Mouse (Mus musculus) heart, embryonic 10.5 days (tissue): ENCODE data around the gene Hoxc10. TPM values are rescaled to one million over a fixed set of nuclear protein-coding genes. Genes with fewer than 3 reads are reported as not detected.

Experiments used
- DNase-seq: peaks from one replicate; pipeline ENCODE4 v3.0.0-alpha.2; 2017; ENCODE audit warnings: low spot score
- H3K27ac ChIP-seq: fragments of 300-500 bp; sonication (generic); 2 replicates; pipeline ENCODE4 v1.5.1; 2016; ENCODE audit warnings: mild to moderate bottlenecking
- H3K27me3 ChIP-seq: fragments of 300-500 bp; sonication (generic); 2 replicates; pipeline ENCODE4 v1.6.1; 2016; ENCODE audit warnings: mild to moderate bottlenecking; ENCODE audit not compliant: poor library complexity, insufficient read depth, severe bottlenecking
- H3K36me3 ChIP-seq: fragments of 300-500 bp; sonication (generic); 2 replicates; pipeline ENCODE4 v1.6.1; 2016; ENCODE audit warnings: mild to moderate bottlenecking, moderate library complexity
- H3K4me1 ChIP-seq: fragments of 300-500 bp; sonication (generic); 2 replicates; pipeline ENCODE4 v1.6.1; 2016; ENCODE audit warnings: mild to moderate bottlenecking
- H3K4me3 ChIP-seq: fragments of 300-500 bp; sonication (generic); 2 replicates; pipeline ENCODE4 v1.5.1; 2016; ENCODE audit warnings: mild to moderate bottlenecking, moderate library complexity
- H3K9me3 ChIP-seq: fragments of 300-500 bp; sonication (generic); 2 replicates; pipeline ENCODE4 v1.6.1; 2016; ENCODE audit warnings: mild to moderate bottlenecking, moderate library complexity
- WGBS: fragments of 180-500 bp; shearing (Covaris S2); methylation state at CpG from one replicate; pipeline ENCODE4 v1.1.7; 2016; 5-methylcytosine and 5-hydroxymethylcytosine counted together
- polyA plus RNA-seq: library from polyadenylated mRNA; unstranded; fragments of >200 nt; fragmentation: Nextera tagmentation; extraction: Ambion mirVana; gene quantifications from 2 replicates; pipeline ENCODE4 v1.2.1, GENCODE M21; 2016

Gene Hoxc10
- 0.07 and 0.62 TPM in 2 replicates for polyA plus RNA-seq

DNA sequence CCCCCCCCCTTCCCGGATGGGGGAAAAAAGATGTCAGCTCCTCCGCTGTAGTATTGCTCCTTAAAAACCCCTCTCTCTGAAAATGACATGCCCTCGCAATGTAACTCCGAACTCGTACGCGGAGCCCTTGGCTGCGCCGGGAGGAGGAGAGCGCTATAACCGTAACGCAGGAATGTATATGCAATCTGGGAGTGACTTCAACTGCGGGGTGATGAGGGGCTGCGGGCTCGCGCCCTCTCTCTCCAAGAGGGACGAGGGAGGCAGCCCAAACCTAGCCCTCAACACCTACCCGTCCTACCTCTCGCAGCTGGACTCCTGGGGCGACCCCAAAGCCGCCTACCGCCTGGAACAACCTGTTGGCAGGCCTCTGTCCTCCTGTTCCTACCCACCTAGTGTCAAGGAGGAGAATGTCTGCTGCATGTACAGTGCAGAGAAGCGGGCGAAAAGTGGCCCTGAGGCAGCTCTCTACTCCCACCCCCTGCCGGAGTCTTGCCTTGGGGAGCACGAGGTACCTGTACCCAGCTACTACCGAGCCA, at the start of gene Hoxc10:
TSS of gene Hoxc10 (plus strand) at position 21 of the 536 bp plus-strand sequence.
- no peaks in the 10 kb centered on the region; the same call in 1 of the 2 replicates for H3K4me1 ChIP-seq
- H3K36me3 ChIP-seq = no peaks in the 10 kb centered on the region
- no peaks in the 10 kb centered on the region for H3K9me3 ChIP-seq
- H3K27ac ChIP-seq = no peak within 1 kb of the TSS
- no peak for DNase-seq
- H3K4me3 ChIP-seq = peak within 1 kb of the TSS; percentile 43
- H3K27me3 ChIP-seq = peaks cover 100% of the 10 kb centered on the region
- WGBS = 3% methylated on average over 27 of the region's 27 CpGs

DNA sequence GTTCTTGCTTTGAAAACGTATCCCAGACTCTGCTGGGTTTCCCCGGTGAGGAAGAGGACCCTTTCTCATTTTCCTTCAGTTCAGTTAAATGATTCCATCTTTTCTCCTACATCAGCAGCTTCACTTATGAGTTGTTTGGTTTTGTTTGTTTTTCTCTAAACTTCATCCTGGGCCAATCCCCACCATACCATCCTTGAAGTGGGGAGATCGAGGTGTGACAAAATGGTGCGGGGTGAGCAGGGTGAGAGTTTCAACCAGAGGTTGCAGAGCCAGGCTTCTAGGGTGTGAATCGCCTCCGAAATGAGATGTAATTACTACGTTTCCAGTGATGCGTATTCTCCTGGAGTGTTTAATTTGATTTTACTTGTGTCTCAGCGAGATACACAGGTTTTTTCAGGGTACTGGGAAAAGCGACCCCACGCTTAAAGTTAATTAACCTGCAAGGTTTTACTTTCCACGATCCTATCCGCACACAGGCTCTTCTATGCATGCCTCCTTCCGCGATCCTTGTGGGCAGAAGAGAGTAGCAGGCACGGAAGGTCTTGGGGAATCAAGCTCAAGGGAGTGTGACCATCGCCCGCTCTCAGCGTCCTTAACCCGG, 48.5 kb upstream of the Hoxc10 start:
- peaks cover 15% of the 10 kb centered on the region for H3K4me1 ChIP-seq
- no peak overlapping the region for H3K4me3 ChIP-seq
- no peaks in the 10 kb centered on the region for H3K36me3 ChIP-seq
- no peak overlapping the region for H3K27ac ChIP-seq
- WGBS = 2% methylated on average over 20 of the region's 20 CpGs
- DNase-seq = no peak
- H3K27me3 ChIP-seq = peaks cover 100% of the 10 kb centered on the region
- H3K9me3 ChIP-seq = no peaks in the 10 kb centered on the region

GRCm38 (mm10) chr15:102918611-102919265, 47.9 kb upstream of the Hoxc10 start:
- no peak for DNase-seq
- 3% methylated on average over 7 of the region's 7 CpGs for WGBS
- no peak overlapping the region for H3K27ac ChIP-seq
- no peaks in the 10 kb centered on the region for H3K36me3 ChIP-seq
- peaks cover 15% of the 10 kb centered on the region for H3K4me1 ChIP-seq
- H3K9me3 ChIP-seq = no peaks in the 10 kb centered on the region
- peaks cover 100% of the 10 kb centered on the region for H3K27me3 ChIP-seq
- H3K4me3 ChIP-seq = no peak overlapping the region

- Histone ChIP-seq H3K9me3 (no peaks in the 10 kb centered on the region), H3K27me3 (peaks cover 100% of the 10 kb centered on the region), H3K27ac (no peak overlapping the region), H3K4me3 (no peak overlapping the region), H3K4me1 (peaks cover 15% of the 10 kb centered on the region), H3K36me3 (no peaks in the 10 kb centered on the region)
- DNase-seq = no peak
- whole genome bisulfite sequencing = 3% methylated on average over 12 of the region's 12 CpGs
These were observed 47.0 kb upstream of the Hoxc10 start for GRCm38 (mm10) chr15:102919336-102920180.

- Histone ChIP-seq H3K4me3 (peak overlapping the region; percentile 48), H3K27me3 (peaks cover 100% of the 10 kb centered on the region), H3K9me3 (no peaks in the 10 kb centered on the region), H3K4me1 (peaks cover 15% of the 10 kb centered on the region), H3K27ac (no peak overlapping the region), H3K36me3 (no peaks in the 10 kb centered on the region)
- under 1% methylated on average over 20 of the region's 20 CpGs for WGBS
- DNase-seq = no peak
These were observed 46.0 kb upstream of the Hoxc10 start for GRCm38 (mm10) chr15:102920619-102921018.

DNA sequence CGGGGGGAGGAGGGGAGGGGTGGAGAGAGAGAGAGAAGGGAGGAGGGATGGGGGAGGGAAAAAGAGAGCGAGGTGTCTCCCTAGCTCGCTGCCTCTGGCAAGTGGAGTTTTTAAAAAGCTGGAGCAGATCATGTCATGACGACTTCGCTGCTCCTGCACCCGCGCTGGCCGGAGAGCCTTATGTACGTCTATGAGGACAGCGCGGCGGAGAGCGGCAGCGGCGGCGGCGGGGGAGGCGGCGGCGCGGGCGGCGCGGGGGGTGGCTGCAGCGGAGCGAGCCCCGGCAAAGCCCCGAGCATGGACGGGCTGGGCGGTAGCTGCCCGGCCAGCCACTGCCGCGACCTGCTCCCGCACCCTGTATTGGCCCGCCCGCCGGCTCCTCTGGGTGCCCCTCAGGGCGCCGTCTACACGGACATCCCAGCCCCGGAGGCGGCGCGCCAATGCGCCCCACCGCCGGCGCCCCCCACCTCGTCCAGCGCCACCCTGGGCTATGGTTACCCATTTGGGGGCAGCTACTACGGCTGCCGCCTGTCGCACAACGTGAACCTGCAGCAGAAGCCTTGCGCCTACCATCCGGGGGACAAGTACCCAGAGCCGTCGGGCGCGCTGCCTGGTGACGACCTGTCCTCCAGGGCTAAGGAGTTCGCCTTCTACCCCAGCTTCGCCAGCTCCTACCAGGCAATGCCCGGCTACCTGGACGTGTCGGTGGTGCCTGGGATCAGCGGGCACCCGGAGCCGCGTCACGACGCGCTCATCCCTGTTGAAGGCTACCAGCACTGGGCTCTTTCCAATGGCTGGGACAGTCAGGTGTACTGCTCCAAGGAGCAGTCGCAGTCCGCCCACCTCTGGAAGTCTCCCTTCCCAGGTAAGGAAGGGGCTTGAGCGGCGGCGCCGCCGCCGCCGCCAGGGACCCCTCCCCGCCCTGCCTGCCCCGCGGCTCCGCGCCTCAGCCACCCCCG, 45.3 kb upstream of the Hoxc10 start, which contains the start of gene Hoxc13:
TSS of gene Hoxc13 (plus strand) at position 51 of the 959 bp plus-strand sequence.
- Histone ChIP-seq H3K4me1 (peaks cover 15% of the 10 kb centered on the region), H3K27me3 (peaks cover 100% of the 10 kb centered on the region), H3K4me3 (peak within 1 kb of the TSS; percentile 48), H3K36me3 (no peaks in the 10 kb centered on the region), H3K27ac (no peak within 1 kb of the TSS), H3K9me3 (no peaks in the 10 kb centered on the region)
- WGBS = under 1% methylated on average over 87 of the region's 88 CpGs
- no peak for DNase-seq

- no peak for DNase-seq
These were observed 44.6 kb upstream of the Hoxc10 start for GRCm38 (mm10) chr15:102922012-102922362.

DNA sequence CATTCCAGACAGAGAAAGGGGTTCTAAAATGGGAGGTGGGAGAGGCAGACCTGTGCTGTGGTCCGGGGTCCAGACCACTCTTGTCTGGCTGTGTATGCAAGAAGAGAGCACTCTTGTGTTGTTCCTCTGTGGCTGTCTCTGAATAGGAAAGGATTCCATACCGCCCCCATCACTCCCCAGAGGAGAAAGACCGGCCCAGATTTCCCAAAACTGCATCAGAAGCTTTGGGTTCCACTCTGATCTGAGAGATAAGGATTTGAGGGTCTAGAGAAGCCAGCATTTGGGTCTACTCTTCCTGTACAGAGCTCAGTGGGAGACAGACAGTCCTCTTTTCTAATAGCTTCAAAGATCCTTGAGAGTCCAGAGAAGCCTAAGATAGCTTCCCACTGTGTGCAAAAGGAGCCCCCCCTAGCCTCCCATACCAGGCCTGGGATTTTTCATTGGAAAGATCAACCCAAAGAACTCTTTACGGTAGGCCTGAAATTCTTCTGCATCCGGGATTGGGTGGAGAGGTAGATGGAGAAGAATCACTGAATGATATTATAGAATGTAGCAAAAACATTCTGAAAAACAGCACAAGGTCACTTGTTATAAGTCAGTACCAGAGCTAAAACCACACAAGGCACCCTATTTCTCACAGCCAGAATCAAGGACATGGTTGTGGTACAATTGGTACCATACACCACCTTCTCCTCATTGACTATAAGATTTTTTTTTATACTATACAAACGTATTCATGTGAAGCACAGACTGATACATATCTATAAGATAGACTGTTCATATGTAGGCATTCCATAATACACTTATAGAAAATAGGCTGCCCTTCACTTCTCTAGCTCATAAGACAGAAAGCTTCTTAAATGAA, 43.7 kb upstream of the Hoxc10 start:
- Histone ChIP-seq H3K36me3 (no peaks in the 10 kb centered on the region), H3K4me3 (no peak overlapping the region), H3K27ac (no peak overlapping the region), H3K9me3 (no peaks in the 10 kb centered on the region), H3K27me3 (peaks cover 100% of the 10 kb centered on the region), H3K4me1 (peaks cover 15% of the 10 kb centered on the region)
- no peak for DNase-seq
- 13% methylated on average over 6 of the region's 6 CpGs for WGBS

More at GRCm38 (mm10) chr15:102922012-102922362, 44.6 kb upstream of the Hoxc10 start:
- Histone ChIP-seq H3K27ac (no peak overlapping the region), H3K9me3 (no peaks in the 10 kb centered on the region), H3K4me3 (peak overlapping the region; percentile 48), H3K27me3 (peaks cover 100% of the 10 kb centered on the region), H3K4me1 (peaks cover 15% of the 10 kb centered on the region), H3K36me3 (no peaks in the 10 kb centered on the region)
- WGBS = 0% methylated on average over 24 of the region's 24 CpGs

DNA sequence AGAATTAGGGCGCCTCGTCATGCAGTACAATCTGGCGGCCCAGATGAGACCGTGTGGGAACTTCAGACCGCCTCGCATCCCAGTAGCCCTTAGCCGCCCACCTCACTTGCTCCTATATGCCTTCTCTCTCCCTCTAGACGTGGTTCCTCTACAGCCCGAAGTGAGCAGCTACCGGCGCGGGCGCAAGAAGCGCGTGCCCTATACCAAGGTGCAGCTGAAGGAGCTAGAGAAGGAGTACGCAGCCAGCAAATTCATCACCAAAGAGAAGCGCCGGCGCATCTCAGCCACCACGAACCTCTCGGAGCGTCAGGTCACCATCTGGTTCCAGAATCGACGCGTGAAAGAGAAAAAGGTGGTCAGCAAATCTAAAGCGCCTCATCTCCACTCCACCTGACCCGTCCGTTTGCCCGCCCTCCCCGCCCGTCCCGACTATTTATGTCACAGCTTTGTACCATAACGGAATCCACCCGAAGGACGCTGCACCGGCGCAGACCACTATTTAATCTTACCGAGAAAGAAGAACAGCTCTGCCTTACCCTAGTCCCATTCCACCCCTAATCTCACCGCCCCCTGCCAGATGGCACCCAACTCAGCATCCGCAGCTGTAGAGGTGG, 39.5 kb upstream of the Hoxc10 start:
- peaks cover 100% of the 10 kb centered on the region for H3K27me3 ChIP-seq
- WGBS = 1% methylated on average over 40 of the region's 40 CpGs
- no peak overlapping the region for H3K4me3 ChIP-seq
- no peak for DNase-seq
- H3K27ac ChIP-seq = no peak overlapping the region
- H3K36me3 ChIP-seq = no peaks in the 10 kb centered on the region
- H3K9me3 ChIP-seq = no peaks in the 10 kb centered on the region
- 0 out of 2 replicates have a peak, but pooled peaks cover 3% of the 10 kb centered on the region for H3K4me1 ChIP-seq

DNA sequence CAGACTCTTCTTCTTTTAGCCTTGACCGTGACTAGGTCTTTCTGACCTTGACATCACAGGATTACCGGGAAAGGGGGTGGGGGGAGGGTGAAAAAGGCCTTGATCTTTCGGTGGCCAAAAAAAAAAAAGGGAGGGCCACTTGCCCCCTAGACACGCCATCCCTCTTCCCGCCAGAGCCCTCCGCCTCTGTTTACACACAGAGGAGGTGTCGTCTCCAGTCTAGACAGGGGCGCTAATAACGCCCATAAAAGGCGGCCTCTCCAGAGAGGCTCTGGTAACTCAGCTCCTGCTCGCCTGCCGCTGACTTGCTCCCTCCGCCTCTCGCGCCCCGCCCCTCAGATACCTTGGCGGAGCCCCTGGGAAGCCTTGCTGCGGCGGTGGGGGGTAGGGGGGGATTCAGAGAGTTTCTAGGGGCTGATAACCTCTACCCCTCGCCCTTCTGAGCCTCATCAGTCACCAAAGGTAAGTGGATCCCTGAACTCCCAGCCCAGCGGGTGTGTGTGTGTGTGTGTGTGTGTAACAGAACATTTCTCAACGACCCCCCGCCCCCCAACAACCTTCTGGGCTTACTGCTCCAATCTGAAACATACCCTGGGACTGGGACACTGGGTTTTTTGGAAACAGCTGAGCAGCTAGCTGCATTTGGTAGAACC, 34.8 kb upstream of the Hoxc10 start:
- under 1% methylated on average over 23 of the region's 23 CpGs for WGBS
- peak; percentile 74 for DNase-seq

More for the DNA sequence above, 34.8 kb upstream of the Hoxc10 start:
- Histone ChIP-seq H3K27me3 (peaks cover 100% of the 10 kb centered on the region), H3K27ac (no peak overlapping the region), H3K9me3 (no peaks in the 10 kb centered on the region), H3K4me1 (0 out of 2 replicates have a peak, but pooled peaks cover 3% of the 10 kb centered on the region), H3K36me3 (no peaks in the 10 kb centered on the region), H3K4me3 (no peak overlapping the region)
